Mouse (Mus musculus) layer of hippocampus, postnatal 10 days (tissue): ENCODE results near the gene Rgl1. TPM values are rescaled to one million over a fixed set of nuclear protein-coding genes. Genes with fewer than 3 reads are reported as not detected.
A peak's percentile ranks its signal among the peaks of the same experiment; 100 is the strongest.
"Not testable (repeated sequence)": the region's sequence is repeated elsewhere in the genome, so short reads cannot be mapped to it uniquely, and the experiment has no call there.

Source experiments
- DNase-seq, 2 experiments: peaks; one replicate each; pipeline ENCODE4 v3.0.0; 2021; ENCODE audit warnings: low spot score in 2 of 2
- total RNA-seq, 2 experiments: library from RNA; stranded (reverse); gene quantifications; 2 replicates each; pipeline ENCODE4 v1.2.3; 2021

Rgl1 gene
- total RNA-seq, 2 experiments from 2014 or later: 63.9 to 67.0 TPM

GRCm38 (mm10) chr1:152669446-152670180, 96.5 kb downstream of the Rgl1 start:
- no peak for DNase-seq

GRCm38 (mm10) chr1:152660436-152660835, 105.7 kb downstream of the Rgl1 start:
- DNase-seq: no peak

DNA sequence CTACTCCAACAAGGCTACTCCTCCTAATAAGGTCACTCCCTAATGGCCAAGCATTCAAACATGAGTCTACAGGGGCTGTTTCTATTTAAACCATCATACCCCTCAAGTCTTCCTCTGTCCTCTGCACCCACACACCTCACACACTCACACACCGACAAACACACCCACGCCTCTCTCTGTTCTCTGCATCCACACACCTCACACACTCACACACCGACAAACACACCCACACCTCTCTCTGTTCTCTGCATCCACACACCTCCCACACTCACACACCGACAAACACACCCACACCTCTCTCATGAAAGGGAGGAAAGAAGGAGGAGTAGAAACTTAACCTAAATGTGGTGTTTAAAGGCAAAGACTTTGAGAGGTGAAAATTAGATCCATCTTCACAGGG, 106.2 kb downstream of the Rgl1 start:
- no peak for DNase-seq

GRCm38 (mm10) chr1:152656601-152657000, 109.5 kb downstream of the Rgl1 start:
- DNase-seq: no peak

GRCm38 (mm10) chr1:152654851-152655250, 111.3 kb downstream of the Rgl1 start:
- no peak for DNase-seq

DNA sequence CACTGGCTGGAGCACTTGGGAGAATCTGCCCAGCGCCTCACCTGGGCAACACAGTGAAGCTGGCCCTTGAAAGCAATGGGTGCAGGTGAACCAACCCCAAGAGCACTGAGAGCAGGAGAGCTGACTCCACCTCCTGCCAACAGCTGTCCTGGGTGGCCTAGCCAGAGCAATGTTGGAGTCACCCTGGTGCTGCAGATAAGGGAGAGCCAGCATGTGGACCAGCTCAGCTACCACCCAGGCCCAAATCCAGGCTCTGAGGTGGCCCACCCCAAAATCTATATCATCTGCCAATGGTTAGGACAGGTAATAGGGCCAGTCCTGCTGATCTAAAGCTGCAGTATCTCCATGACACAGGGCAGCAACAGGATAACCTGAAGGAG, 114.7 kb downstream of the Rgl1 start:
- DNase-seq: no peak

- no peak for DNase-seq
Observed at GRCm38 (mm10) chr1:152650856-152651494, 115.2 kb downstream of the Rgl1 start.

DNA sequence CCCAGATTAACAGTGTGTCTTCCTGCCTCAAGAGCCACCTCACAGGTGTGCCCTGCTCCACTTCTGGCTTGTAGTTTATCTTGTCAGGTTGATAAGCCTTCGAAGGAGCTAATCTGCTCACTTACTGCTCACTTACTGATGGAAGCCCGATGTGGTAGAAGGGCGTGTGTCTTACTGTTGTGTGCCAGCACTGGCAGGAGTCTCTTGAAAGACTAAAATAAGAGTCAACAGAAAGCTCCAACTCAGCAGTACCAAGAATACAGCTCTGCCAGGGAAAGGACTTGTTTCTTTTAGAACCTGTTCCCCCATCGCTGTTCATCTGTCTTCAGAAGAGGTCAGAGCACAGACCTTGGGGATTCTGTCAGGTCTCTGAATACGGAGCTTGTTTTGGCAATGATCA, 118.1 kb downstream of the Rgl1 start:
- no peak for DNase-seq

- not testable (repeated sequence) for DNase-seq
Observed at GRCm38 (mm10) chr1:152642207-152642606, 123.9 kb downstream of the Rgl1 start.

DNA sequence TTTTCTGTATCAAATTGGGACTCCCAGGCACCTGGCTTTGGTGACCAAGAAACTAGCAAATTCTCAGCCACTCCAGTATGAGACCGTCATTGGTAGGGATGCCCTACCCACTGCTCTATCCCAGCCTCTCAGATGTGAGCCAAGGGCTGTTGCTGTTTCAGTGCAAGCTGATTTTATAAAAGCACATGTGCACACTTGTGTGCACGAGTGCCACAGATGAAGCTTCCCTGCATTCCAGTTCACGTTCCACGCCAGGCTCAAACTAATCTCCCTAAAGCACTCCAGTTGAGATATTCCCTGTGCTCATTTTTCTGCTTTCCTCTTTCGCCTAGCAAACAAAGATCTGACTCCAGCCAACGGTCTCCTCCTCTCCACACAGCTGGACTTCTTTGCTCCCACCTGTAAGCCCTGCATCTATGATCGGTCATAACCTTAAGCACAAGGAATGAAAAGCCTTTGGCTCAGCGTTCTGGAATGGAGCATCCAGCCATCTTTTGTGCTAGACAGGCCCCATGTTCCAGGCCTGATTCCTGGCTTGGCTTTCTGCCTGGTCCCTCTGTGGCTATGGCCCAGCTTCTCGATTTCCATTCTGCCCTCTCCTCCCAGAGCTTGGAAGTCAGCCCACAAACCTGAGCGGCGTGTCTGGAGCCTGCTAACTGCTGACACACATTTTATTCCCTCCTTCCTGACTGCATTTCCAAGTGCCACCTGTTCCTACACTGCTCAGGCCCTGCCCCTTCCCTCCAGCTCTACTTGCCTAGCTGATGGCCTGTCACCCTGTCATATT, 125.8 kb downstream of the Rgl1 start:
- DNase-seq: peak; percentile 78 to 84

DNA sequence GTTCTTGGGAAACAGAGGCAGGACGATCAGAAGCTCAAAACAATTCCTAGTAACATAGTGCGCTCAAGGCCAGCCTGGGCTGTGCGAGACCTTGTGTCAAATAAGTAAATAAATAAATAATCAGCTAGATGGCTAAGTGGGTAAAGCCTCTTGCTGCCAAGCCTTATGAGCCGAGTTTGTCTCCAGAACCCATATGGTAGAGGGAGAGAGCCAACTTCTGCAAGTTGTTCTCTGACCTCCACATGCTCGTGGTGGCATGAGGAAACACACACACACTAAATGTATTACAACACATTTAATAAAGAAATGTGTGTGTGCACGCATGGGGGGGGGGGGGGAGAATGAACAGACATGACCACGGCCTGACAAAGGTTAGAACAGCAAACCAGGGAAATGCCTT, 126.8 kb downstream of the Rgl1 start:
- DNase-seq: no peak

DNA sequence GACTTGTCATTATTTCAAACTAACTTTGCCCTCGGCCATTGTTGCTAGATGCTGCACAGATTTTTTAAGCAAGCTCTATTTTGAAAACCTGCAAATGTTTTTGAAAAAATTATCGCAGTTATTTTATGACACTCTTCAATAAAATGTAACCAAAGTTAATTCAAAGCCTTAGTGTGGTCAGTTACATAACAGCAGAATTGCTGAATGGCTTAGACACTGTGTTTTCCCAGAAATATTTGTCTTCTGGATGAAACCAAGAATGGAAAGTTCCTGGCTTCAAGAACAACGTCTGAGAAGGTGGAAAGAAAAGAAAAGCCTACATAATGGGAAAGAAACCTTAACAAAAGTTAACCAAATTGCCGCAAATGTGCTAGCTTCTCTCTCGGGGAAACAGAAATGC, 131.5 kb downstream of the Rgl1 start:
- DNase-seq: no peak

- DNase-seq: no peak
Observed at GRCm38 (mm10) chr1:152629780-152630179, 136.4 kb downstream of the Rgl1 start.

GRCm38 (mm10) chr1:152625651-152626050, 140.5 kb downstream of the Rgl1 start:
- no peak for DNase-seq

GRCm38 (mm10) chr1:152624644-152625454, 141.3 kb downstream of the Rgl1 start:
- peak; percentile 60 to 74 for DNase-seq

GRCm38 (mm10) chr1:152623375-152624270, 142.5 kb downstream of the Rgl1 start:
- DNase-seq: no peak

DNA sequence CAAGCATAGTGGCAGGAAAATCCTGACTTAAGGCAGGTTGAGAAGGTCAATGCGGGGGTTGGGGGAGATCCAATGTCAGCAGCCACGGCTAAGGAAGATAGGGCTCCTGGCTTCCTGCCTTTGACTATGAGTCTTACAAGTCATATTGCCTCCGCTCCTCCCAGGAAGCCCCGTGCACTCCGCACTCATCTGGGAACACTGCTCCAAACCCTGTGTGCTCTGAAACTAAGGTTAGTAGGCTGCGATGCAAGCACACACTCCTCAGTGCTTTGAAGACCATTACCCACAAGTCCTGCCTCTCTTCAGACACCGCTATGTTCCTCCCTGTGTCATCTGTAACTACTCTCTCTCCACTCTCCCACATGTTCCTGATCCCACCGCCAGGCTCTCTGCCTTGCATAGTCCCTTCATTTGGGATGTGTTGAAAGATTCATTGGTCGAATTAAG, 143.4 kb downstream of the Rgl1 start:
- no peak for DNase-seq

DNA sequence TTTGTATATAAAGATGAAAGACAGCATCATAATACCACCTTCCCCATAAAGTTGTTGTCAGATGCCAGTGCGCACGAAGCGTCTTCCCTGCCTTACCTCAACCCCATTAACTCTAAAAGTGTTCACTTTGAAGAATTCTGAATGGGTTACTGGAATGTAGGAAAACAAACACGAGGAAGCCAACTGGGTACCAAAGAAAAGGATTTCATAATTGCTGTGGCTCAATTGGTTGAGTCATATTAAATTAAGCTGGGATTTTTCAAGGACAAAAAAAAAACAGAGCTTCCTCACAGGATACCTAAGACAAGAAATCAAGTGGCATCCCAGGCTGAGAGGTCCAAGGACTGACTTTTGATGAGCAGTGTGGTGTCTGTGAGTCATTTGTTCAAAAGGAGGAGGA, 144.5 kb downstream of the Rgl1 start:
- no peak for DNase-seq

DNA sequence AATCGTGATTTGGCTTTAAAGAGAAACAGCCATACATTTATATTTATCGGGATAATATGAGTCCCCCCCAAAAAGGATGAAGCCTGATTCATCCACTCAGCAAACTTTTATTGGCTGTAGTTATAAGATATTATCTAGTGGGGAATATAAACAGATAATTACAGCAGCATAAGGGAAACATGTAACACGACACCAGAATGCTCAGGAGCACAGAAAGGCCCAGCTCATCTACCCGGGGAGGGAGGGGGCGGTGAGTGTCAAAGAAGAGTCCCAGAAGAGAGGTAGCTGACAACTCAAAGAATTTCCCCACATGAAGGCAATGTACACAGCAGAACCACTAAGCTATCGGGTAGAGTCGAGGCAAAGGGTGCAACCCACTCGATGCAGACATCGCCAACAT, 146.8 kb downstream of the Rgl1 start:
- no peak for DNase-seq

DNA sequence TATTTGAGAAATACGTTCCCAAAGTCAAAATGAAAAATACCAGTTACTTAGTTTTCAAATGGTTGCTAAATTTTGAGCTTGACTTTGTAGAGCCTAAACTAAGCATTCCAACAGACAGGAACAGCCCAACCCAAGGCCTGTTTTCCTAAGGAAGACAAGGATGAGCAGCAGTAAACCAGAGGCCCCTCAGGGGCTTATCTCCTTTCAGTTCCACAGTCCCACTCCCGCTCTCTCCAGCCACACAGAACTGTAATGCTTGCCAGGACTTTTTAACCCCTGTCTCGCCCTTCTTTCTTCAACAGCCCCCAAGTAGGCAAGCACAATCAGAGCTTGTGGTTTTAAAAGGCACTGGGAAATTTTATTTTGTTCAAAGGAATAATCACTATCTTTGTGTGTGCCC, 147.3 kb downstream of the Rgl1 start:
- no peak for DNase-seq
